Mouse (Mus musculus) neural tube, embryonic 11.5 days (tissue): Measurements from ENCODE around the gene Ndufaf8. TPM values are rescaled to one million over a fixed set of nuclear protein-coding genes. Genes with fewer than 3 reads are reported as not detected.
A peak's percentile ranks its signal among the peaks of the same experiment; 100 is the strongest.

Experiments
- ATAC-seq: fragments of 200-750 bp; cut with Nextera tagmentation; 2 replicates; pipeline ENCODE4 v1.8.0; 2017; ENCODE audit warnings: moderate number of reproducible peaks, mild to moderate bottlenecking, moderate TSS enrichment, moderate library complexity; ENCODE audit not compliant: insufficient read depth, low FRiP score, low TSS enrichment
- DNase-seq: peaks from one replicate; pipeline ENCODE4 v3.0.0-alpha.2; 2015; ENCODE audit warnings: low spot score
- H3K27ac ChIP-seq: fragments of 300-500 bp; sonication (generic); 2 replicates; pipeline ENCODE4 v1.5.1; 2014; ENCODE audit warnings: low read depth, mild to moderate bottlenecking, low read length
- H3K27me3 ChIP-seq: fragments of 300-500 bp; sonication (generic); 2 replicates; pipeline ENCODE4 v1.6.1; 2014; ENCODE audit warnings: mild to moderate bottlenecking, low read length, mixed read lengths; ENCODE audit not compliant: control insufficient read depth, insufficient read depth
- H3K36me3 ChIP-seq: fragments of 300-500 bp; sonication (generic); 2 replicates; pipeline ENCODE4 v1.6.1; 2014; ENCODE audit warnings: mild to moderate bottlenecking, low read length, moderate library complexity, mixed read lengths; ENCODE audit not compliant: control insufficient read depth, insufficient read depth
- H3K4me1 ChIP-seq: fragments of 300-500 bp; sonication (generic); 2 replicates; pipeline ENCODE4 v1.6.1; 2014; ENCODE audit warnings: low read length, mixed read lengths; ENCODE audit not compliant: control insufficient read depth, insufficient read depth
- H3K4me2 ChIP-seq: fragments of 300-500 bp; sonication (generic); 2 replicates; pipeline ENCODE4 v1.6.1; 2014; ENCODE audit warnings: low read depth, mild to moderate bottlenecking, moderate library complexity
- H3K4me3 ChIP-seq: fragments of 300-500 bp; sonication (generic); 2 replicates; pipeline ENCODE4 v1.5.1; 2014; ENCODE audit warnings: low read depth, low read length
- H3K9ac ChIP-seq: fragments of 300-500 bp; sonication (generic); 2 replicates; pipeline ENCODE4 v1.6.1; 2014; ENCODE audit warnings: mild to moderate bottlenecking, low read length
- H3K9me3 ChIP-seq: fragments of 300-500 bp; sonication (generic); 2 replicates; pipeline ENCODE4 v1.6.1; 2016; ENCODE audit warnings: low read length; ENCODE audit not compliant: control insufficient read depth
- WGBS: fragments of 180-500 bp; shearing (Covaris S2); extraction: QIAGEN DNeasy Blood & Tissue Kit; methylation state at CpG from one replicate; pipeline ENCODE4 v1.1.7; 2014; 5-methylcytosine and 5-hydroxymethylcytosine counted together
- polyA plus RNA-seq: library from polyadenylated mRNA; unstranded; fragments of >200 nt; fragmentation: Nextera tagmentation; extraction: Ambion mirVana; gene quantifications from 2 replicates; pipeline ENCODE4 v1.2.1, GENCODE M21; 2014

The Ndufaf8 gene
- polyA plus RNA-seq, 1 experiment from 2014 or later = 65.7 TPM

DNA sequence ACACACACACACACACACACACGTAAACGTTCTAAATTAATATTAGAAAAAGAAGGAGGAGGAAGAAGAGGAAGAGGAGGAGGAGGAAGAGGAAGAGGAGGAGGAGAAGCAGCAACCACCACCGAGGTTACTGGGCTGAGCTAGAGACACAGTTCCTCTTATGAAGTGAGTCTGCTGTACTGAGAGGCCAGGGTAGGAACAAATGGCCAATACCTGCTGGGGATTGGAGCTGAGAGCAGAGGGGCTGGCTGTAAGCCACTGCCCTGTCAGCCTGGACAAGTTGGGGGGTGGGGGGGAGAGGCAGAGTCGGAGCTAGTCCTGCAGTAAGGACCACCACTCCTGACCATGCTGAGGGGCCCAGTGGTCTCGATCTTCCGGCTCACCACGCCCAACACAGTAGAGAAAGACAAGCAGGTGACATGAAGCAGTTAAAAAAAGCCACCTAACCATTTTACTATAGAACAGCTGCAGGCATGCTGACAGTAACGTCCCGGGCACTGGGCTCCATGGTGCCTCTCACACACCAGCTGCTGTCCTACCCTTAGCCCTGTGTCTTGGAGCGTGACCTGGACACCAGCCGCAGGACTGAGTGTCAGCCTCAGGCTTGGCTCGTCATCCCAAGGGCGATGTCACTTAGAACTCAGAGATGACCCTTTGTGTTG lies 34.6 kb upstream of the Ndufaf8 start:
- Histone ChIP-seq H3K27me3 (no peaks in the 10 kb centered on the region), H3K9ac (no peak overlapping the region), H3K36me3 (peaks cover 16% of the 10 kb centered on the region), H3K4me2 (no peak overlapping the region), H3K9me3 (no peaks in the 10 kb centered on the region), H3K4me1 (0 out of 2 replicates have a peak, but pooled peaks cover 5% of the 10 kb centered on the region), H3K4me3 (no peak overlapping the region), H3K27ac (peak overlapping the region; percentile 14; the same call in 1 of the 2 replicates)
- no peak for DNase-seq
- no peak for ATAC-seq
- WGBS = 87% methylated on average over 12 of the region's 13 CpGs

DNA sequence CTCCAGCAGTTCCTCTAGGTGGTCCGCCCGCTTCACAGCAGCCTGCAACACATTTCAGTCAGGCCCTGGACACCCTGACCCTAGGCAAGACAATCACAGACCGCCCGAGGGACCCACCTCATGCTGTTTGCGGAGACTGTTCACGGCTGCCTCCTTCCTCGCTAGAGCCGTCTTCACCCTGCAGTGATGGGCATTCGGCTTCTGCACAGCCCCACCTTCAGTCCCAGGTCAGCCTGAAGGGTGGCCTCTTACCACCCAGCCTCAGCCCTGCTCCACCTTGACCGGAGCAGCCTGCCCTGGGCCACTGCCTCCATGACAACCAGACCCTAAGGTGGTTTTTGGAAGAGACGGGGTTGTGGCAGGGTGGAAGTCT lies 34.1 kb upstream of the Ndufaf8 start:
- Histone ChIP-seq H3K9ac (no peak overlapping the region), H3K4me2 (no peak overlapping the region), H3K9me3 (no peaks in the 10 kb centered on the region), H3K4me3 (no peak overlapping the region), H3K27me3 (no peaks in the 10 kb centered on the region), H3K36me3 (peaks cover 16% of the 10 kb centered on the region), H3K27ac (no peak overlapping the region), H3K4me1 (peaks cover 10% of the 10 kb centered on the region; the same call in 1 of the 2 replicates)
- ATAC-seq = no peak
- no peak for DNase-seq
- WGBS = 93% methylated on average over 11 of the region's 11 CpGs

DNA sequence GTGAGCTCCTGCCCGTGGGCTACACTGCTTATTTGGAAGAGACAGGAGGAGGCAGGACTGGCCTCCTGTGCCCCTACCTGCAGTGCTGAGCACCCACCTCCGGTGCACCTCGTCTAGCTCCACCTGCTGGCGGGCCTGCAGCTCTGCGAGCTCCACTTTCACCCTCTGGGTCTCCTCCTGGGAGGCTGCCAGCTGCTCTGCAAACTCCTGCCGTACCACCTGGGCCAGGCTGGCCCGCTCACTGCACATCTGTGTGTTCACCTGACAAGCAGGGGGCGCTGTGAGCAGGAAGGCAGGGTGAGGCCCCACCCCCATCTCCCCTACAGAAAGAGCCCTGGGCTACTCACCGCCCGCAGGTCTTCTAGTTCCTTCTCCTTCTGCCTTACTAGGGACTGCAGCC lies 33.4 kb upstream of the Ndufaf8 start:
- H3K9ac ChIP-seq = no peak overlapping the region
- WGBS = 42% methylated on average over 10 of the region's 10 CpGs
- peaks cover 11% of the 10 kb centered on the region; the same call in 1 of the 2 replicates for H3K4me1 ChIP-seq
- H3K4me2 ChIP-seq = no peak overlapping the region
- no peaks in the 10 kb centered on the region for H3K9me3 ChIP-seq
- H3K36me3 ChIP-seq = peaks cover 19% of the 10 kb centered on the region
- H3K4me3 ChIP-seq = no peak overlapping the region
- DNase-seq (peak; percentile 40), ATAC-seq (no peak)
- H3K27ac ChIP-seq = no peak overlapping the region
- no peaks in the 10 kb centered on the region for H3K27me3 ChIP-seq

DNA sequence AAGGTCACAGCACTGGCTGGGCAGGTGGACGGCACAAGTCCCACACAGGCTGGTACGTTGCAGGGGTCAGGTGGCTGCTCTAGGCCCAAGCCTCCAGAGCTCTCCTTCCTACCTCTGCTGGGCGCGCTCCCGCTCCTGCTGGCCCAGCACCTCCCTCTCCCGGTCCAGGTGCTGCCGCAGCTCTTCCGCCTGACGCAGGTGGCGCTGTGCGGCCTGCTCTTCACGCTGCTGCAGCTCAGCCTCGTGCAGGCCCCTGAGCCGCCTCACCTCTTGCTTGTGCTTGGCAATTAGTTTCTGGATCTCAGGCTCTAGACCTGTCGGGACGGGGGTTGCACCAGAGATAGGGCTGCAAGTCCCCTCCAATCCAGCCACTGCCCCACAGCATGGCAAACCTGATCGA lies 30.9 kb upstream of the Ndufaf8 start:
- peaks cover 27% of the 10 kb centered on the region for H3K36me3 ChIP-seq

DNA sequence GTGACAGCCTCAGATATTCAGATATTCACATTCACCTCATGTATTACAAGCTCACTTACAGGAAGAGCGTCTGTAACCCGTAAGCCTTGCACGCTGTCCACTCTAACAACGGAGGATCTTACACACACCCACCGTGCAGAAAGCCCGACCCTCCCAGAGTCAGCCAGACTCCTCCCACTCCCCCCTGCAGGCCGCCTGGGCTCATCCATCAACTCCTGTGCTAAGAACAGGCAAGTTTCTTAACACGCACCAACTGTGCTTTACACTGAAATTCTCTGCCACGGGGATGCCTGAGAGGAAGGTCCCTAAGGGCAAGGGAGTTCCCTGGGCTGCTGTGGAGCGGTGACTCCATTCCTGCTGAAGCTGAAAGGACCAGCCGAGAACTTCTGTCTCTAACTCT lies 29.5 kb upstream of the Ndufaf8 start:
- Histone ChIP-seq H3K9me3 (no peaks in the 10 kb centered on the region), H3K36me3 (peaks cover 24% of the 10 kb centered on the region), H3K27me3 (no peaks in the 10 kb centered on the region), H3K4me2 (no peak overlapping the region), H3K9ac (no peak overlapping the region), H3K27ac (no peak overlapping the region), H3K4me1 (peaks cover 11% of the 10 kb centered on the region; the same call in 1 of the 2 replicates), H3K4me3 (no peak overlapping the region)
- WGBS = 25% methylated on average over 11 of the region's 11 CpGs
- peak; percentile 67 for DNase-seq
- ATAC-seq = no peak

More for the DNA sequence above, 30.9 kb upstream of the Ndufaf8 start:
- Histone ChIP-seq H3K27me3 (no peaks in the 10 kb centered on the region), H3K4me2 (no peak overlapping the region; the same call in 1 of the 2 replicates), H3K9me3 (no peaks in the 10 kb centered on the region), H3K27ac (no peak overlapping the region), H3K4me1 (peaks cover 11% of the 10 kb centered on the region; the same call in 1 of the 2 replicates), H3K9ac (no peak overlapping the region), H3K4me3 (no peak overlapping the region)
- WGBS = 62% methylated on average over 17 of the region's 17 CpGs
- ATAC-seq = no peak
- no peak for DNase-seq

DNA sequence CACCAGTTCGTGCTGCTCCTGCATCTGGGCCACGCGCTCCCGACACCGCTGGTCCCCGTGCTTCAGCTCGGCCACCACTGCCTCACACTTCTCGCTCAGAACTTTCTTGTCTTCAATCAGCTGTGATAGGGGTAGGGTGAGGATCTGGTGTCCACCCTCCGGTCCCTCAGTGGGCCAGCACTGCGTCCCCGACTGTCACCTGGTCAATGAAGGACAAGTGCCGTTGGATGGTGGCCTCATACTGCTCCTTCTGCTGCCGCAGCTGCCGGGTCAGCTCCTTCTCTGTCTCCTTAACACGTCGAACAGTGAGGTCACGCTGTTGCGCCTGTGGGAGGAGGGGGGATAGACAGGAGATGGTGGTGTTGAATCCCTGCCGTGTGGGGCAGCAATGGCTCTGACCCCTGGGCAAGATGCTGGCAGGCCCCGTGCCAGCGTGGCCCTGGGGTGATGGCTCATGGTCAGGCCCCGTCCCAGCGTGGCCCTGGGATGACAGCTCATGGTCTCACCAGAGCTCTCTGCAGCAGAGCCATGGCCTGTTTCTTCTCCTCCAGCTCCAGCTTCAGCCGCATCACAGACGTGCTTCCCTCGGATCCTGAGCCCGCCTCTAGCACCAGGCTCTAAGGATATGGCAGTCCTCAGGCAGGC lies 28.3 kb upstream of the Ndufaf8 start:
- Histone ChIP-seq H3K4me2 (no peak overlapping the region), H3K27me3 (no peaks in the 10 kb centered on the region), H3K9ac (no peak overlapping the region), H3K9me3 (no peaks in the 10 kb centered on the region), H3K27ac (no peak overlapping the region), H3K4me1 (peaks cover 11% of the 10 kb centered on the region; the same call in 1 of the 2 replicates), H3K4me3 (no peak overlapping the region), H3K36me3 (peaks cover 21% of the 10 kb centered on the region)
- 85% methylated on average over 26 of the region's 27 CpGs for WGBS
- ATAC-seq (no peak), DNase-seq (no peak)

DNA sequence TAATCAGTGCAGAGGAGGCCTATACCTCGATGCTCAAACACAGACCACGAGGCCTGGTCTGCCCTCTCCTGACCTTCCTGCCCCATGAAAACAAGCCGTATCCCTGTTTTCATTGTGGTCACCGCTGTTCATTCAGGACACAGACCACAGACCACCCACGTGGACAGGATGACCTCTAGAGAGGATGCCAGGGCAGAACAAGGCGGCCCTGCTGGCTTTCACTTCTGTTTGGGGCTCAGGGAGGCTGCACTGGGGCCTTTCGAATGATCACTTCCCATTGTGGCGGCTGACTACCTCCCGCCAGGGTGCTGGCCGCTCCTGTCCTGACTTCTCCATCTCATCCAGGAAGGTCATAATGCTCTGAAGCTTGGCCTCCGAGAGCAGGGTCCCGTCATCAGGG lies 27.7 kb upstream of the Ndufaf8 start:
- Histone ChIP-seq H3K27ac (no peak overlapping the region), H3K9me3 (no peaks in the 10 kb centered on the region), H3K9ac (no peak overlapping the region), H3K36me3 (peaks cover 24% of the 10 kb centered on the region), H3K4me2 (no peak overlapping the region), H3K4me1 (peaks cover 11% of the 10 kb centered on the region; the same call in 1 of the 2 replicates), H3K4me3 (no peak overlapping the region), H3K27me3 (no peaks in the 10 kb centered on the region)
- WGBS = 23% methylated on average over 12 of the region's 12 CpGs
- ATAC-seq (no peak), DNase-seq (no peak)

DNA sequence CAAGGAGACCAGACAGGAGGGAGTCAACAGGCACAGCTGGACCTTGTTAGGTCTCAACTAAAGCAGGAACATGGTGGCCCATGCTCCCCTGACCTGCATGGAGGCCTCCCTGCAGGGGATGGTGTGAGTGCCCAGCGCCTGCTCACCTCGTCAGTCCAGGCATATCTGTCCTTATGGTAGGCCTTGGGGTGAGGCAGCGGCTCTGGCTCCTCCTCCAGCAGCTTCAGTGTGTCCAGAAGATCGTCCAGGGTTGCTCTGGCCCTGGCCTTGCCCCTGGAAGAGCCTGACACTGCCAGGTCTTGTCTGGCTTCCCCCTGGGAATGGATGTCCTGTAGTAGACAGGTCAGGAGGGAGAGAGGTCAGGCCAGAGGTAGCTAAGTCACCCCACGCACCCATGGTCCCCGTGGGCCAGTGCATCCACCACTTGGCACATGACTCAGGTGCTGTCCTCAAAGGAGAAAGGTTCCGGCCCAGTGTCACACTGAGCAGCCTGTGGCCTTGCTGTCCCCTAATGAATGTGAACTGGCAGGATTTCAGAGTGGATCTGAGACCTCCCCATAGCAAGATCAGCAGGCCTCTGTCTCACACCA lies 26.9 kb upstream of the Ndufaf8 start:
- peaks cover 28% of the 10 kb centered on the region for H3K36me3 ChIP-seq
- no peaks in the 10 kb centered on the region for H3K9me3 ChIP-seq
- H3K27ac ChIP-seq = no peak overlapping the region

More for the DNA sequence above, 26.9 kb upstream of the Ndufaf8 start:
- WGBS = 84% methylated on average over 7 of the region's 7 CpGs
- Histone ChIP-seq H3K9ac (no peak overlapping the region), H3K4me2 (no peak overlapping the region), H3K27me3 (no peaks in the 10 kb centered on the region), H3K4me3 (no peak overlapping the region), H3K4me1 (peaks cover 11% of the 10 kb centered on the region; the same call in 1 of the 2 replicates)
- DNase-seq = peak; percentile 8
- ATAC-seq = no peak
